29 mouse cellular contexts compared by ENCODE assay signal in the genomic region with DNA sequence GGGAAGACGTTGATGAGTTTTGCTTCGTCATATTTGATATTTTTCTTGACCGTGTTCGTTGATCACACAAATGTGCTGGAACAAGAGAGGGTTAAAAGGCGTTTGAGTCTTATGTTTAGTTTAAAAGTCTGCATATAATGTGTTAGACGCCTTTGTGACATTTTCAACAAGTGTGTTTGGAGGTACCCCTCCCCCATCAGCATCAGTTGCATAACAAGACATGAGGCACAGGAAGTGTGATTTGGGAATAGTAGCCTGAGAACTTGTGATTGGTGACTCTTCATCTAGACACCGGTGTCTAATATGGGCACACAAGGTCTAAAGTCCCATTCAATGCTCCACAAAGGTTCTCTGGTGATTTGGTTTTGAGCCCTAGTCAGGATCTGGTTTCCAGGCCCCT.
DNase-seq lines count a peak whose midpoint lies in the region; ATAC-seq and TF ChIP-seq lines count a peak whose summit lies in the region.
"Had no signal": no experiment of that assay in that cellular context is flagged by ENCODE, and none has a peak within 500 bp of the region (broad histone marks: within the 10 kb centered on the region; RNA-seq: fewer than 3 reads in every experiment).

No protein-coding gene starts in this region.

- no peak for DNase-seq in forebrain, embryonic 10.5 days (ENCODE audit: extremely low spot score, low spot score)
- no peak for DNase-seq in forebrain, postnatal 0 days
- no peak for DNase-seq in hindbrain, embryonic 11.5 days (ENCODE audit: low spot score)
- DNase-seq in hindbrain, postnatal 0 days (ENCODE audit: low spot score) = no peak
- no peak for DNase-seq in adrenal gland, adult 8-10 months
- DNase-seq: adrenal gland, adult 2 months; cerebellum, adult 2 months; cerebellum, postnatal 14 days; gastrocnemius, postnatal 14 days; heart, adult 18-20 months; kidney, adult 2 months; kidney, postnatal 36 days; layer of hippocampus, postnatal 36 days; left cerebral cortex, postnatal 4 days; liver, postnatal 0 days; right cerebral cortex, postnatal 4 days; thymus, adult 18-20 months; thymus, postnatal 25 days had no signal

- 90% methylated on average over 7 of the region's 7 CpGs for WGBS in forebrain, embryonic 10.5 days
- 79% methylated on average over 7 of the region's 7 CpGs for WGBS in forebrain, postnatal 0 days
- 85% methylated on average over 7 of the region's 7 CpGs for WGBS in hindbrain, embryonic 11.5 days
- 80% methylated on average over 7 of the region's 7 CpGs for WGBS in hindbrain, postnatal 0 days
- 92% methylated on average over 7 of the region's 7 CpGs for WGBS in midbrain, embryonic 13.5 days
- WGBS in midbrain, embryonic 16.5 days = 92% methylated on average over 7 of the region's 7 CpGs

- peak overlapping the region; percentile 78; the same call in 1 of the 2 replicates for H3K27ac ChIP-seq in forebrain, embryonic 10.5 days
- H3K27ac ChIP-seq in forebrain, postnatal 0 days (ENCODE audit: low read depth, low read length) = no peak overlapping the region
- H3K27ac ChIP-seq in hindbrain, embryonic 11.5 days (ENCODE audit: low read depth, low read length) = 0 out of 2 replicates have a peak overlapping the region, but pooled peaks have one; percentile 77
- no peak overlapping the region for H3K27ac ChIP-seq in hindbrain, postnatal 0 days
- peak overlapping the region; percentile 66; the same call in 1 of the 2 replicates for H3K27ac ChIP-seq in midbrain, embryonic 13.5 days
- H3K27ac ChIP-seq in midbrain, embryonic 16.5 days (ENCODE audit: low read length) = no peak overlapping the region
- H3K27ac ChIP-seq: intestine, embryonic 15.5 days; liver, embryonic 12.5 days; macrophage; stomach, postnatal 0 days had no signal

- H3K4me3 ChIP-seq in forebrain, embryonic 10.5 days = no peak overlapping the region
- H3K4me3 ChIP-seq in forebrain, postnatal 0 days (ENCODE audit: low read depth, low read length) = no peak overlapping the region
- no peak overlapping the region for H3K4me3 ChIP-seq in hindbrain, embryonic 11.5 days (ENCODE audit: low read depth, low read length)
- H3K4me3 ChIP-seq in hindbrain, postnatal 0 days (ENCODE audit: low read length) = no peak overlapping the region
- no peak overlapping the region for H3K4me3 ChIP-seq in midbrain, embryonic 13.5 days (replicated peaks)
- H3K4me3 ChIP-seq in midbrain, embryonic 16.5 days (ENCODE audit: low read depth, low read length) = no peak overlapping the region
- H3K4me3 ChIP-seq: erythroblast, embryonic 14.5 days; heart, embryonic 12.5 days; intestine, embryonic 15.5 days; liver, embryonic 12.5 days had no signal

- H3K9ac ChIP-seq in forebrain, postnatal 0 days = no peak overlapping the region
- no peak overlapping the region for H3K9ac ChIP-seq in hindbrain, embryonic 11.5 days (ENCODE audit: low read depth, low read length)
- H3K9ac ChIP-seq in hindbrain, postnatal 0 days (replicated peaks; ENCODE audit: low read length) = no peak overlapping the region
- H3K9ac ChIP-seq in midbrain, embryonic 13.5 days (replicated peaks) = no peak overlapping the region
- H3K9ac ChIP-seq in midbrain, embryonic 16.5 days (ENCODE audit: low read depth, low read length) = no peak overlapping the region
- H3K9ac ChIP-seq: heart, embryonic 12.5 days; intestine, embryonic 15.5 days; liver, embryonic 12.5 days; liver, postnatal 0 days had no signal

- no peak for TF ChIP-seq CTCF in forebrain, postnatal 0 days (IDR thresholded peaks at IDR 0.05; ENCODE audit: low read depth)
- no peak for TF ChIP-seq CTCF in hindbrain, postnatal 0 days (IDR thresholded peaks at IDR 0.05; ENCODE audit: low read depth)

- H3K36me3 ChIP-seq in forebrain, embryonic 10.5 days (replicated peaks) = no peaks in the 10 kb centered on the region
- H3K36me3 ChIP-seq in forebrain, postnatal 0 days (ENCODE audit: insufficient read depth) = no peaks in the 10 kb centered on the region
- H3K36me3 ChIP-seq in hindbrain, embryonic 11.5 days (ENCODE audit: control insufficient read depth, insufficient read depth, low read length) = no peaks in the 10 kb centered on the region
- H3K36me3 ChIP-seq in hindbrain, postnatal 0 days (ENCODE audit: insufficient read depth, low read length) = no peaks in the 10 kb centered on the region
- H3K36me3 ChIP-seq in midbrain, embryonic 13.5 days = no peaks in the 10 kb centered on the region
- no peaks in the 10 kb centered on the region for H3K36me3 ChIP-seq in midbrain, embryonic 16.5 days (ENCODE audit: control insufficient read depth, insufficient read depth, low read length)
- H3K36me3 ChIP-seq: heart, embryonic 12.5 days; intestine, embryonic 15.5 days; liver, embryonic 12.5 days had no signal

- ATAC-seq in forebrain, postnatal 0 days = no peak
- ATAC-seq in hindbrain, embryonic 11.5 days (ENCODE audit: low FRiP score) = no peak
- no peak for ATAC-seq in hindbrain, postnatal 0 days
- no peak for ATAC-seq in midbrain, embryonic 13.5 days
- no peak for ATAC-seq in midbrain, embryonic 16.5 days
- no peak for ATAC-seq in granulocyte monocyte progenitor cell, adult 5-6 weeks (replicated peaks; ENCODE audit: poor library complexity, severe bottlenecking)
- ATAC-seq: activated CD4-positive, CD25-positive, alpha-beta regulatory T cell, adult 4 months; intestine, embryonic 15.5 days; liver, embryonic 12.5 days; liver, postnatal 0 days had no signal

- H3K27me3 ChIP-seq in forebrain, embryonic 10.5 days (ENCODE audit: poor library complexity, severe bottlenecking) = peaks cover 14% of the 10 kb centered on the region
- no peaks in the 10 kb centered on the region for H3K27me3 ChIP-seq in forebrain, postnatal 0 days (ENCODE audit: insufficient read depth, low read length)
- no peaks in the 10 kb centered on the region for H3K27me3 ChIP-seq in hindbrain, embryonic 11.5 days (ENCODE audit: control insufficient read depth, insufficient read depth, low read length)
- H3K27me3 ChIP-seq in hindbrain, postnatal 0 days (ENCODE audit: insufficient read depth, low read length) = no peaks in the 10 kb centered on the region
- no peaks in the 10 kb centered on the region for H3K27me3 ChIP-seq in midbrain, embryonic 13.5 days
- no peaks in the 10 kb centered on the region for H3K27me3 ChIP-seq in midbrain, embryonic 16.5 days (ENCODE audit: control insufficient read depth, insufficient read depth, low read depth, low read length)
- H3K27me3 ChIP-seq: CH12.LX; heart, embryonic 12.5 days; intestine, embryonic 15.5 days; liver, embryonic 12.5 days had no signal

- H3K4me1 ChIP-seq in forebrain, embryonic 10.5 days = peaks cover 33% of the 10 kb centered on the region
- no peaks in the 10 kb centered on the region for H3K4me1 ChIP-seq in forebrain, postnatal 0 days (ENCODE audit: insufficient read depth)
- H3K4me1 ChIP-seq in hindbrain, embryonic 11.5 days (replicated peaks; ENCODE audit: control insufficient read depth, insufficient read depth, low read length) = 0 out of 2 replicates have a peak, but pooled peaks cover 5% of the 10 kb centered on the region
- 0 out of 2 replicates have a peak, but pooled peaks cover 6% of the 10 kb centered on the region for H3K4me1 ChIP-seq in hindbrain, postnatal 0 days (ENCODE audit: insufficient read depth, low read length)
- peaks cover 41% of the 10 kb centered on the region for H3K4me1 ChIP-seq in midbrain, embryonic 13.5 days (replicated peaks)
- H3K4me1 ChIP-seq in midbrain, embryonic 16.5 days (ENCODE audit: control insufficient read depth, insufficient read depth, low read length) = peaks cover 11% of the 10 kb centered on the region
- H3K4me1 ChIP-seq: heart, embryonic 12.5 days; intestine, embryonic 15.5 days; liver, embryonic 12.5 days had no signal

- H3K9me3 ChIP-seq in forebrain, embryonic 10.5 days = no peaks in the 10 kb centered on the region
- no peaks in the 10 kb centered on the region for H3K9me3 ChIP-seq in forebrain, postnatal 0 days (ENCODE audit: low read length)
- no peaks in the 10 kb centered on the region for H3K9me3 ChIP-seq in hindbrain, embryonic 11.5 days (ENCODE audit: control insufficient read depth, low read length)
- H3K9me3 ChIP-seq in hindbrain, postnatal 0 days (ENCODE audit: low read length) = no peaks in the 10 kb centered on the region
- no peaks in the 10 kb centered on the region for H3K9me3 ChIP-seq in midbrain, embryonic 13.5 days
- H3K9me3 ChIP-seq in midbrain, embryonic 16.5 days (replicated peaks; ENCODE audit: control insufficient read depth, low read length, poor library complexity, severe bottlenecking) = no peaks in the 10 kb centered on the region
- H3K9me3 ChIP-seq: heart, embryonic 12.5 days; intestine, embryonic 15.5 days; liver, embryonic 12.5 days had no signal

- no peak overlapping the region for H3K4me2 ChIP-seq in forebrain, postnatal 0 days (ENCODE audit: low read depth)
- H3K4me2 ChIP-seq in hindbrain, embryonic 11.5 days (replicated peaks; ENCODE audit: low read depth, low read length) = no peak overlapping the region
- H3K4me2 ChIP-seq in hindbrain, postnatal 0 days (ENCODE audit: low read depth, low read length) = no peak overlapping the region
- no peak overlapping the region for H3K4me2 ChIP-seq in midbrain, embryonic 13.5 days (replicated peaks)
- H3K4me2 ChIP-seq in midbrain, embryonic 16.5 days (ENCODE audit: low read length) = no peak overlapping the region
- H3K4me2 ChIP-seq: heart, embryonic 12.5 days; intestine, embryonic 15.5 days; liver, embryonic 12.5 days had no signal

Comparison
In these comparisons a context has a peak if more than half of its experiments do, and no peak if none do; other contexts are left out.
1. H3K27ac ChIP-seq: peak in forebrain, embryonic 10.5 days (single experiment), hindbrain, embryonic 11.5 days (single experiment) and midbrain, embryonic 13.5 days (single experiment); none in forebrain, postnatal 0 days (single experiment), hindbrain, postnatal 0 days (single experiment) and midbrain, embryonic 16.5 days (single experiment).